Mouse (Mus musculus) liver (tissue): ENCODE data around the gene Polk.

Source experiments
- DNase-seq: peaks from one replicate; pipeline ENCODE4 v3.0.0-alpha.2; 2020; ENCODE audit warnings: mixed read lengths

Gene Polk

GRCm38 (mm10) chr13:96458606-96459005, 83.8 kb downstream of the Polk start:
- DNase-seq = no peak

- no peak for DNase-seq
Observed at GRCm38 (mm10) chr13:96458018-96458417, 84.4 kb downstream of the Polk start.

GRCm38 (mm10) chr13:96457566-96457965, 84.8 kb downstream of the Polk start:
- DNase-seq = no peak

GRCm38 (mm10) chr13:96454288-96454687, 88.1 kb downstream of the Polk start:
- DNase-seq = no peak

GRCm38 (mm10) chr13:96452621-96453020, 89.8 kb downstream of the Polk start:
- DNase-seq = no peak

GRCm38 (mm10) chr13:96451386-96452140, 90.8 kb downstream of the Polk start:
- no peak for DNase-seq

- DNase-seq = no peak
Observed at GRCm38 (mm10) chr13:96450869-96451268, 91.5 kb downstream of the Polk start.

- no peak for DNase-seq
Observed at GRCm38 (mm10) chr13:96450205-96450856, 92.0 kb downstream of the Polk start.

- DNase-seq = no peak
Observed at GRCm38 (mm10) chr13:96440436-96440835, 101.9 kb downstream of the Polk start.

GRCm38 (mm10) chr13:96436921-96437320, 105.5 kb downstream of the Polk start:
- no peak for DNase-seq

- peak; percentile 55 for DNase-seq
Observed at GRCm38 (mm10) chr13:96435793-96436192, 106.6 kb downstream of the Polk start.

GRCm38 (mm10) chr13:96434899-96435331, 107.5 kb downstream of the Polk start:
- DNase-seq = peak; percentile 45

- no peak for DNase-seq
Observed at GRCm38 (mm10) chr13:96433648-96434190, 108.7 kb downstream of the Polk start.

- DNase-seq = no peak
Observed at GRCm38 (mm10) chr13:96433041-96433440, 109.3 kb downstream of the Polk start.

GRCm38 (mm10) chr13:96432376-96432811, 110.0 kb downstream of the Polk start:
- DNase-seq = no peak

- peak; percentile 85 for DNase-seq
Observed at GRCm38 (mm10) chr13:96431595-96432156, 110.7 kb downstream of the Polk start.
